Mouse (Mus musculus): ENCODE measurements around the gene Rab6b. TPM values are rescaled to one million over a fixed set of nuclear protein-coding genes. Genes with fewer than 3 reads are reported as not detected.

The Rab6b gene
- 107 and 110 TPM in 2 replicates for polyA plus RNA-seq (2015; fragmentation: Nextera tagmentation; extraction: Ambion mirVana)

DNA sequence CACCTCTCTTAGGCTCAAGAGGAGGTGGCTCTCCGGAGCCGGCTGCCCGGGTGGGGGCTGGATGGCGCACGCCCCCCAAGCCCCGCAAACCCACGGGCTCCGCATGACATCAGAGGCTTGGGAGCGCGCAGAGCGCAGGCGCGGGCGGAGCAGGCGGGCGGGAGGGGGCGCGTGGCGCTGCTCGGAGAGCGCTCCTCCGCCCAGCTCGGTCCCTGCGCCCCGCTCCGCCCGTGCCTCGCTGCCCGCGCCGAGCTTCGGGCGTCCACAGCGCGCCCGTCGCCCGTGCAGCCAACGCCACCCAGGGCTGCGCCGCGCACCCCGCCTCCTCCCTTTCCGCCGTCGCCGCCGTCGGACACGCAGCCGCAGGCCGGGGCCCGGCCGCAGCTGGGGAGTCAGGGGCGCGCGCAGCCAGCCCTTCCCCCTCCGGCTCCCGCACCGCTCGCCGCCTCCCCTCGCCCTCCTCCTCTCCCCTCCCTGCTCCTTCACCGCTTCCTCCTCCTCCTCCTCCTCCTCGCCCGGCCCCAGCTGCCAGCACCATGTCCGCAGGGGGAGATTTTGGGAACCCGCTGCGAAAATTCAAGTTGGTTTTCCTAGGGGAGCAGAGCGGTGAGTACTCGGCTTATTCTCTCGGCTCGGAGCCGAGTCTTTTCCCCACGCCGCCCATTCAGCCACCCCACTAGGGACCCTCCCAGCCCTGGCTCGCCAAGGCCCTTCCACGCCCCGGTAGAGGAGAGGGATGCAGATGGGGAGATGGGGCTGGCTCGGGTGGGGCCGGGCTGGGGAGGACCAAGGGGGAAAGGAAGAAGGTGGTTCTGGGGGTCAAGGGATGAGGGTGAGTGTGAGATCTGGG is at the start of gene Rab6b:
Gene Rab6b (plus strand): TSS at position 167 of the 850 bp plus-strand sequence.
- Histone ChIP-seq H3K4me2 (peak within 1 kb of the TSS; percentile 92), H3K9me3 (no peaks in the 10 kb centered on the region), H3K4me1 (peaks cover 57% of the 10 kb centered on the region), H3K27me3 (replicated peaks) (no peaks in the 10 kb centered on the region), H3K36me3 (replicated peaks) (0 out of 2 replicates have a peak, but pooled peaks cover 5% of the 10 kb centered on the region), H3K4me3 (peak within 1 kb of the TSS; percentile 83), H3K27ac (peak within 1 kb of the TSS; percentile 95), H3K9ac (peak within 1 kb of the TSS; percentile 98)
- 1% methylated on average over 59 of the region's 81 CpGs for WGBS
- peak; percentile 80 for ATAC-seq (replicated peaks)

DNA sequence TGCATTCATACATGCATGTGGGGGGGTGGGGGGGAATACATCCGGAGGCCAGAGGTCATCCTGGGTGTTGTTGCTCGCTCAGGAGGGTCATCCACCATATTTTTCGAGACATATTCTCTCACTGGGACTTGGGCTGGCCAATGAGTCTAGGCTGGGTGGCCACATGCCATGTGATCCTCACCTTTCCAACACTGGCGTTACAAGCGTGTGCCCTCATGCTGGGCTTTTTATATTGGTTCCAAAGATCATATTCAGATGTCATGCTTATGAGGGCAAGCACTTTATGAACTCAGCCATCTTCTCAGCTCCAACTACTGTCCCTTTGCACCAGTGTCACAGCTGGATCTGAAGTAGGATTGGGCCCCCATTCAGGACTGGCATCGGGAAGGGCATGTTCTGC is 48.0 kb upstream of the Rab6b start:
- Histone ChIP-seq H3K9ac (no peak overlapping the region), H3K4me2 (no peak overlapping the region), H3K36me3 (replicated peaks) (no peaks in the 10 kb centered on the region), H3K4me1 (no peaks in the 10 kb centered on the region), H3K4me3 (no peak overlapping the region), H3K27ac (no peak overlapping the region), H3K9me3 (no peaks in the 10 kb centered on the region), H3K27me3 (replicated peaks) (no peaks in the 10 kb centered on the region)
- ATAC-seq (replicated peaks): no peak
- WGBS: 87% methylated on average over 6 of the region's 6 CpGs

DNA sequence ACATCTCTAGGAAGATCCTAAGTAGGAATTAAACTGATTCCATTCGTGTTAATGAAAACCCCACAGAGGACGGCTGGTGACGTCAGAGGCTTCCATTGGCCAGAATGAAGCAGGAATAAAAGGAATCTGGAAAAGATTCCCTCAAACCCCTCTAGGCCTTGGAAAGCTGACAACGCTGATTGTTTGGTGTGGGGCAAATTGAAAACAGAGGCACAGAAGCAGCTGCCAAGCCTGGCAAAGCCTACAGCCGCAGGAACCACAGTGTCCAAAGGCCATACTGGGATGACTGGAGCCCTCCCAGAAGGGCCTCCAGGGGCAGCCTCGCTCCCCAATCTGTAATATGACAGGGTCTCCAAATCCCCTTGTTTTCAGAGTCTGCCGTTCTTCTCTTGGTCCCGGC is 44.7 kb upstream of the Rab6b start:
- WGBS: 71% methylated on average over 8 of the region's 8 CpGs
- no peaks in the 10 kb centered on the region for H3K9me3 ChIP-seq
- H3K36me3 ChIP-seq (replicated peaks): no peaks in the 10 kb centered on the region
- H3K4me1 ChIP-seq: no peaks in the 10 kb centered on the region
- H3K27ac ChIP-seq: no peak overlapping the region
- no peak overlapping the region for H3K9ac ChIP-seq
- H3K4me2 ChIP-seq: no peak overlapping the region
- no peak overlapping the region for H3K4me3 ChIP-seq
- ATAC-seq (replicated peaks): no peak
- H3K27me3 ChIP-seq (replicated peaks): no peaks in the 10 kb centered on the region

DNA sequence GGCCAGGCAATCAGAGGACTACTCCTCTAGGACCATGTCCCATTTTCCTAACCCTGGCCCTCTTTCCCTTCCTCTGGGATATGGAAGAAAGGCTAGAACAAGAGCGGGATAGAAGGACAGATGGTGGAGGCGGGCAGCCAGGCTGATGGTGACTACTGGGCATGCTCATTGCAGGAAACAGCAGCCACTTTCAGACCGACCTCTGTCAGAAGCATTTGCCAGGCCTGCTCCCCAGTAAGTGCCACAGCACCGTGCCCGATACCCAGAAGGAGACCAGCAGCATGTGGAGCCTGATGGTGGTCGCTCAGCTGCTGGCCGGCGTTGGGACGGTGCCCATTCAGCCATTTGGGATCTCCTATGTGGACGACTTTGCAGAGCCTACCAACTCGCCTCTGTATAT is 43.9 kb upstream of the Rab6b start:
- Histone ChIP-seq H3K4me3 (no peak overlapping the region), H3K27ac (no peak overlapping the region), H3K9ac (no peak overlapping the region), H3K4me2 (no peak overlapping the region), H3K36me3 (replicated peaks) (no peaks in the 10 kb centered on the region), H3K27me3 (replicated peaks) (no peaks in the 10 kb centered on the region), H3K9me3 (no peaks in the 10 kb centered on the region), H3K4me1 (no peaks in the 10 kb centered on the region)
- no peak for ATAC-seq (replicated peaks)
- 82% methylated on average over 11 of the region's 11 CpGs for WGBS

DNA sequence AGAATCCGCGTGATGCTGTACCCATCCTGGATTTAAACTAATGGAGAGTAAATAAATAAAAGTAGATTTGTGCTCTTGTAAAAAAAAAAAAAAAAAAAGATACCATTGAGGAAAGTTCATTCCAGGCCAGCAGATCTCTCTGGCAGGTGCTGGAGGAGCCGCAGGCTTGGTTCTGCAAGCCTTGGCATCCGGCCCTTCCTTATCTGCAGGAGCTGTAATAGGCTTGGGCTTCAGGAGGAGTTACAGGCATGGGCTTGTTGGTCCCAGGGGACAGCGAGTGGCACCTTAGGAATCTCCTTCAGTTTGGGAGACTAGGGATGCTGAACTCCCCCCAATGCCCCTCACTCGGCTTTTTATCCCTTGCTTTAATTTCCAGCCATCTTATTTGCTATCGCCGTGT is 42.8 kb upstream of the Rab6b start:
- ATAC-seq (replicated peaks): no peak
- H3K4me2 ChIP-seq: no peak overlapping the region
- 90% methylated on average over 8 of the region's 8 CpGs for WGBS
- H3K9ac ChIP-seq: no peak overlapping the region
- H3K36me3 ChIP-seq (replicated peaks): no peaks in the 10 kb centered on the region
- no peak overlapping the region for H3K4me3 ChIP-seq
- H3K27ac ChIP-seq: no peak overlapping the region
- no peaks in the 10 kb centered on the region for H3K9me3 ChIP-seq
- H3K27me3 ChIP-seq (replicated peaks): no peaks in the 10 kb centered on the region
- no peaks in the 10 kb centered on the region for H3K4me1 ChIP-seq

DNA sequence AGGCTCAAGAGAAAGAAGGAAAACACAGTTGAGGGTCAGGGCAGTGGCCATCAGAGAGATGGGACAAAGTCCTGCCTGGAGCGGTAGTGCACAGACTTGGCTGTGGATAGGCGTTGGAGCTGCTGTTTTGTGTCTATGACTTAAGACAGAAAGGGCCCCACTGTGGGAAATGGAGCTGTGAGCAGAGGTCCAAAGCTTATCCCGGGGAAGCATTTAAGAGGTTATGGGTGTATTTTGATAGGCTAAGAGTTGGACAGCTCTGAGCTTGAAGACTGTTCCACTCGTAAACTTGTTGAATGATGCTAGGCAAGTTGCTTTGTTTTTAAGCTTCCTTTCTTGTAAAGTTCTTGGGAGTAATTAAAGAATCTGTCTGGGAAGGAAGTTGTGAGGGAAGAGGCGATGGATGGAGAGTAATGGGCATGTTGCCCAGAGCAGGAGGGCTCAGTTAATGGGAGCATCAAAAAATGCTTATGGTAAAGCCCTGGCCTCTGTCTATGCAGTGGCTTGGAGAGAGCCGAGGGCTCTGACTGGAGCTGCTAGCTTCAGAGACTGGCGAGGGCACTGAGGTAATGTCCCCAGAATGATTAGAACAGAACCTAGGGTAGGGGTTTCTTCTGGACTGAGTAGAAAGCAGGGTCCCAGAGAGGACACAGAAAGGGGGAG is 39.9 kb upstream of the Rab6b start:
- no peaks in the 10 kb centered on the region for H3K9me3 ChIP-seq

DNA sequence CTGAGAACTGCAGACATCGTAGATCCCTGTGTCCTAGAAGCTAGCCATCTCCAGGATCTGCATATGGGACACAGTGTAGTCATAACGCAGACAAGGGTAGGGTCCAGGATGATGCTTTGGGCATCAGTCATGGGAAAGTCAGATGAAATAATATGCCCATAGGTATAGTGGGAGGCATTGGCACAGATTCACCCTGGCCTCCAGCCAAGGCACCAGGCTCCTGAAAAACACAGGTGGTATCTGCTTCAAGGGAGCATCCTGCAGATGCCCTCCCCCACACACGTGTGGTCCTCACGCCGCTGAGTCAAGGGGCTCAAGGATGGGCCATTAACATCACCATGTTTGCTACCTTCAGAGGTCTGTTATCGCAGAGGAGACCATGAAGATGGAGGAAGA is 39.4 kb upstream of the Rab6b start:
- no peaks in the 10 kb centered on the region for H3K36me3 ChIP-seq (replicated peaks)
- no peak overlapping the region for H3K9ac ChIP-seq
- no peak overlapping the region for H3K4me2 ChIP-seq
- no peak for ATAC-seq (replicated peaks)
- H3K4me1 ChIP-seq: no peaks in the 10 kb centered on the region
- WGBS: 92% methylated on average over 6 of the region's 6 CpGs
- H3K4me3 ChIP-seq: no peak overlapping the region
- H3K27me3 ChIP-seq (replicated peaks): no peaks in the 10 kb centered on the region
- no peaks in the 10 kb centered on the region for H3K9me3 ChIP-seq
- no peak overlapping the region for H3K27ac ChIP-seq

More for the DNA sequence above, 39.9 kb upstream of the Rab6b start:
- Histone ChIP-seq H3K36me3 (replicated peaks) (no peaks in the 10 kb centered on the region), H3K4me3 (no peak overlapping the region), H3K4me2 (no peak overlapping the region), H3K4me1 (no peaks in the 10 kb centered on the region), H3K27ac (no peak overlapping the region), H3K27me3 (replicated peaks) (no peaks in the 10 kb centered on the region), H3K9ac (no peak overlapping the region)
- 85% methylated on average over 7 of the region's 7 CpGs for WGBS
- ATAC-seq (replicated peaks): no peak

DNA sequence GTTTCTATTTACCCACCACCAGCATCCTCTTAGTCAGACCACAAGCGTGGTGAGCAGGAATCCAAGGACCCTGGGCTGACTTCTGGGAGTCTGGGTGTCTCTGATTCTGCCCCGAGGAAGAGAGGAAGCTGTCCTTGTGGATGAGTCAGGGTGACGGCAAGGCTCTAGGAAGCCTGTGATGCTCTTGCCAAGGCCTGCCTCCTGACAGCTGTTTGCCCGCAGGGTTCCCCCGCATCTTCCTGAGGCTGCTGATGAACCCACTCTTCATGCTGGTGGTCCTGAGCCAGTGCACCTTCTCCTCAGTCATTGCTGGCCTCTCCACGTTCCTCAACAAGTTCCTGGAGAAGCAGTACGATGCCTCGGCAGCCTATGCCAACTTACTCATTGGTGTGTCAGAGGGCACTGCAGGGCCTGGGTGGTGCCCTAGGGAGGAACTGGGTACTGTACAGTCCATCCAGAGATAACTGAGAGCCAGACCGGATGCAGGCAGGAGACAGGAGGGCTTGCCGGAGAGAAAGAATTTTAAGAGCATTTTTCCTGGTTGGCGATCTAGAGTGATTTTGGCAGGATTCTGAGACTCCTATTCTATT is 38.6 kb upstream of the Rab6b start:
- Histone ChIP-seq H3K4me1 (no peaks in the 10 kb centered on the region), H3K27ac (no peak overlapping the region), H3K36me3 (replicated peaks) (no peaks in the 10 kb centered on the region), H3K4me2 (no peak overlapping the region), H3K9ac (no peak overlapping the region), H3K9me3 (no peaks in the 10 kb centered on the region), H3K27me3 (replicated peaks) (no peaks in the 10 kb centered on the region), H3K4me3 (no peak overlapping the region)
- no peak for ATAC-seq (replicated peaks)
- 92% methylated on average over 11 of the region's 11 CpGs for WGBS

DNA sequence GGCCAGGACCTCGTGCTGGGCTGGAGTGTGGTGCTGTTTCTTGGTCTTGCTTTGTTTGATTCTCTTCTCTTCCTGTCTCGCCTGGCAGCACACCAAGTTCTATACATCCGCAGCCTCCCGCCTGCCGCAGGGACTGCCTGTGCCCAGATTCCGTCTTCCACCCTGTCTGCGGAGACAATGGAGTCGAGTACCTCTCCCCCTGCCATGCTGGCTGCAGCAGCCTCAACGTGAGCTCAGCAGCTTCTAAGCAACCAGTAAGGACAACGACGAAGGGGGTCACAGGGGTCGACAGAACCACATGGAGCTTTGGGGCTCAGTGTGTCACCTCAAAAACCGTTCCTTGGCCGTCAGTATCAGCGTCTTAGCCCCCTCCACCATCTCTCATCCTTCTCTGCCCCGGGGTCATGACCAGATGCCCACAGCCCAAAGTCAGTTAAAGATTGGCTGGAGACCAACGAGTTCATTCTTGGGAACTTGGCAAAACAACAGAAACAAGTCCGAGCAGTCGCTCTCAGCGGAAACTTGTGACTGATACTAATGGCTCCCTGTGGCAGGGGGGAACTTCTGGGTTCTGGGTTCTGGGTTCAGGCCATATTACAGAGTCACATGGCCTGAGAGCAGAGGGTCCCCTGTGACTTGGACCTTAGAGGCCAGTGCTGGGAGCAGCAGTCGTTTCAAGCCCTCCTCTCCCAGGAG is 34.6 kb upstream of the Rab6b start:
- Histone ChIP-seq H3K4me1 (no peaks in the 10 kb centered on the region), H3K9ac (no peak overlapping the region), H3K9me3 (no peaks in the 10 kb centered on the region), H3K4me2 (no peak overlapping the region), H3K27ac (no peak overlapping the region), H3K4me3 (no peak overlapping the region), H3K36me3 (replicated peaks) (no peaks in the 10 kb centered on the region), H3K27me3 (replicated peaks) (no peaks in the 10 kb centered on the region)
- ATAC-seq (replicated peaks): no peak
- WGBS: 69% methylated on average over 21 of the region's 21 CpGs

DNA sequence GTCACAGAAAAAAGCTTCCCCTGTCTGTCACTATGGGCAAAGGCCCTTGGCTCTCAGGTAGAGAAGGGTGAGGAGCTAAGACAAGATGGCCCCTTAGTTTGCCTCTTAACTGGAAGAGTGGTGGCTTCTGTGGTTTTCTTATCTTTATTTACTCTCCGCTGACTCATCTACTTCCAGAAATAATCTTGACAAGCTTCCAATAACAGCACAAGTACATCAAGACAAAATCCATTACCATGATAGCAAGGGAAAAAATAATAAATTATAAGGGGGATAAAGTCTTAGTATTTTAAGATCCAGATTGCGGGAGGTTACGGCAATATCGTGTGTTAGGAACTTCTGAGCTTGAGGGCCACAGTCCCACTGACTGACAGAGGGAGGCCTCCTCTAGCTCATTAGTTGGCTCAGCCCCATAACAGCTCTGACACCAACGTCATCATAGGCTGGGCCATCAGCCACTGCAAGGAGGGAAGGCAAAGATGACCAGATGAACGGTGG is 33.3 kb upstream of the Rab6b start:
- Histone ChIP-seq H3K9ac (no peak overlapping the region), H3K4me3 (no peak overlapping the region), H3K27me3 (replicated peaks) (no peaks in the 10 kb centered on the region), H3K27ac (no peak overlapping the region), H3K36me3 (replicated peaks) (no peaks in the 10 kb centered on the region), H3K4me1 (no peaks in the 10 kb centered on the region), H3K4me2 (no peak overlapping the region), H3K9me3 (no peaks in the 10 kb centered on the region)
- 89% methylated on average over 6 of the region's 6 CpGs for WGBS
- ATAC-seq (replicated peaks): no peak

DNA sequence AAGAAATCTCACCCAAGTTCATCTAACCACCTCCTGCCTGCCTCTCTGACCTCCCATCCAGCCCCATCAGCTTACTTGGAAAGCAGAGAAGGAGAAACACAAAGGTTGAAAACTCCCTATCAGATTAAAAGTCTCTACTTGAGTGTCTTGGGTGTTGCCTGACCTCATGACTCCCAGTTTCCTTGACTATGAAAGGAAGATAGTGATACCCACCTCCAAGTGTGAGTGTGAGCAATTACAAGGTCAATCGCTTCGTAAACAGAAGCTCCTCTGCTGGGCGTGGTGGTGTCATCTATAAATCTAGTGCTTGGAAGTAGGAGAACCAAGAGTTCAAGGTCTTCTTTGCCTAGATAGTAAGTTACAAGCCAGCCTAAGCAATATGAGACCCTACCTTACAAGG is 31.4 kb upstream of the Rab6b start:
- no peaks in the 10 kb centered on the region for H3K9me3 ChIP-seq
- no peak overlapping the region for H3K9ac ChIP-seq

More for the DNA sequence above, 31.4 kb upstream of the Rab6b start:
- no peak overlapping the region for H3K4me2 ChIP-seq
- no peaks in the 10 kb centered on the region for H3K27me3 ChIP-seq (replicated peaks)
- H3K36me3 ChIP-seq (replicated peaks): no peaks in the 10 kb centered on the region
- no peak overlapping the region for H3K27ac ChIP-seq
- H3K4me3 ChIP-seq: no peak overlapping the region
- WGBS: 95% methylated on average over 3 of the region's 3 CpGs
- ATAC-seq (replicated peaks): no peak
- peaks cover 3% of the 10 kb centered on the region; the same call in 1 of the 2 replicates for H3K4me1 ChIP-seq
